Mouse (Mus musculus) embryonic fibroblast, embryonic 13.5 days (primary cell): ENCODE data around the gene Dicer1. TPM values are rescaled to one million over a fixed set of nuclear protein-coding genes. Genes with fewer than 3 reads are reported as not detected.
"Not testable (repeated sequence)": the region's sequence is repeated elsewhere in the genome, so short reads cannot be mapped to it uniquely, and the experiment has no call there.

Experiments
- H3K27ac ChIP-seq: 2 replicates; pipeline ENCODE4 v1.5.1; 2012; ENCODE audit warnings: low read length, control low read depth, inconsistent platforms; ENCODE audit not compliant: insufficient read depth
- H3K4me1 ChIP-seq: 2 replicates; pipeline ENCODE4 v1.6.1; 2011; ENCODE audit warnings: low read length; ENCODE audit not compliant: control insufficient read depth, insufficient read depth
- H3K4me3 ChIP-seq: 2 replicates; pipeline ENCODE4 v1.5.1; 2011; ENCODE audit warnings: mild to moderate bottlenecking, control low read depth, low read length; ENCODE audit not compliant: insufficient read depth
- CTCF ChIP-seq: IDR thresholded peaks from 2 replicates; pipeline ENCODE4 v1.5.1; 2011; ENCODE audit warnings: mild to moderate bottlenecking, control low read depth, low read length, moderate library complexity, borderline replicate concordance; ENCODE audit not compliant: insufficient read depth
- POLR2A ChIP-seq: IDR thresholded peaks from 2 replicates; pipeline ENCODE4 v1.6.1; 2011; ENCODE audit warnings: low read depth, mild to moderate bottlenecking, control low read depth, low read length, moderate library complexity
- polyA plus RNA-seq: library from polyadenylated mRNA; stranded (reverse); fragments of >200 nt; gene quantifications from 2 replicates; pipeline ENCODE4 v1.2.4, GENCODE M21; 2011; ENCODE audit warnings: low read depth; ENCODE audit not compliant: missing spikeins, insufficient read length

The Dicer1 gene
- polyA plus RNA-seq, 1 experiment, result 56.8 TPM

DNA sequence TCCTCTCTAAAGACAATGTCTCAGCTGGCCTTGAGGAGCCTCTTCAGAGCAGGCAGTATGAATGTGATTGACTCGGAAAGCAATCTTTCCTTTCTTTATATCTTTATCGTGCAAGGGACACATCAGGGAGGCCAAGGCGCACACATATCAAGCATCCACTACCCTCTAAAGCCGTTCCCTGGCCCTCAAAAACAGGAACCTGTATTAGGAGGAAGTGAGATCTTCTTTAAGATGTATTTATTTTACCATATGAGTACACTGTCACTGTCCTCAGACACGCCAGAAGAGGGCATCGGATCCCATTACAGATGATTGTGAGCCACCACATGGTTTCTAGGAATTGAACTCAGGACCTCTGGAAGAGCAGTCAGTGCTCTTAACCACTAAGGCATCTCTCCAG is 9.5 kb downstream of the Dicer1 start:
- Histone ChIP-seq H3K4me3 (no peak overlapping the region), H3K4me1 (no peaks in the 10 kb centered on the region; the same call in 1 of the 2 replicates), H3K27ac (no peak overlapping the region)
- TF ChIP-seq POLR2A, result no peak
- TF ChIP-seq CTCF, result no peak

DNA sequence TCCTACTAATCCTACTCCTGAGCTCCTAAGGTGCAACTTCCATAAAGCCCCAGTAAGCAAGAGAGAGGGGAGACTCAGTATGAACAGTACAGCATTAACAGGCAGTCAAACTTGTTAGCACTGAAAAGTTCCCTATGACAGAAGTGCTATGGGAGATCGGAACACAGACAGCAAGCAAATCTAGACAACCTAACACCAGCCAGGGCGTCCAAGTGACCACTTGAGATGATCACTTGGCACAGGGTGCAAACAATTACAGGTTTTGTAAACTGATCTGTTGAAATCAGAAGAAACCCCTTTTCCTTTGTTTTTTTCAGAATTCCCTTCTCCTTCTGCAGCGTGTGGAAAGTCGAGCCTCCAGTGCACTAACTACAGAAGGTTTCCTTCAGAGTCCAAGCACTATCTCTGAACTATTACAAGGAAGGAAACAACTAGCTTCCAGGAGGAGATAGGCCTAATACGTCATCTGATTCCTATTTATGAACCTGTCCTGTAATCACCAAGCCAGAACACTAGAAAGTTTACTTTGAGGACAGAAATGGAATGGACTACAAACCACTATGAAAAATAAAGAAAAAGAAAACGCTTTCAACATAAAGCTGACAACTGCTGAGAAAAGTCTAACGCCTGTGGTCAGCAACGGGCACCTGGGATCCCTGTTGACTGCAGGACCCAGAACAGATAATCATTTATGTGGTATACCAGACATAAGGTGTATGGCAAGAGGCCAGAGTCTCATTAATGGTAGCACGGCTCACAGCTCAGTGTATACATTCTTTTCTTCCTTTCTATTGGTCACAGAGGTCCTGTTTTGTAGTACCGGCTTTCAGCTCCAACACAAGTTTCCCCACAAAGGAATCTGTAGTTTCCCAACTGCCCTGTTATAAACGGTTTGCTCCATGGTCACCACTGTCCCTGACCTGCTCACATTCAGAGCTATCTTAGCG is 10.6 kb downstream of the Dicer1 start:
- H3K4me1 ChIP-seq, result no peaks in the 10 kb centered on the region; the same call in 1 of the 2 replicates
- no peak overlapping the region for H3K4me3 ChIP-seq
- TF ChIP-seq CTCF, result no peak
- no peak for TF ChIP-seq POLR2A
- H3K27ac ChIP-seq, result no peak overlapping the region

DNA sequence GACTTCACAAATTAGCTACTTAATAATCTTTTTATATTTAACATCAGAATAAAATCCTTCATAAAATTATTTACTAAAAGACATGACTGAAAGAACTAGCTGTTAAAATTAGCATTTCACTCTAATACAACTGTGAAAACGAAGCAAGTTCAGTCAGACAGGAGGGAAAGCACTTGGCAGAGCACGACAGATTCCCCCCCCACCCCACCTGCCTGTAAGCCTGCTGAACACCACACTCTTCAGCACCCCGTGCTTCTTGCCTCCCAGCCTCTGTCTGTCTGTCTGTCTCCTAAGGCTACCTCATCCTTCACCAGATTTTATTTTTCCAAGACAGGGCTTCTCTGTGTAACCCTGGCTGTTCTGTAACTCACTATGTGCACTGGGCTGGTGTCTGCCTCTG is 12.8 kb downstream of the Dicer1 start:
- H3K27ac ChIP-seq, result no peak overlapping the region
- no peak overlapping the region for H3K4me3 ChIP-seq
- TF ChIP-seq POLR2A (no peak), CTCF (no peak)
- no peaks in the 10 kb centered on the region; the same call in 1 of the 2 replicates for H3K4me1 ChIP-seq

DNA sequence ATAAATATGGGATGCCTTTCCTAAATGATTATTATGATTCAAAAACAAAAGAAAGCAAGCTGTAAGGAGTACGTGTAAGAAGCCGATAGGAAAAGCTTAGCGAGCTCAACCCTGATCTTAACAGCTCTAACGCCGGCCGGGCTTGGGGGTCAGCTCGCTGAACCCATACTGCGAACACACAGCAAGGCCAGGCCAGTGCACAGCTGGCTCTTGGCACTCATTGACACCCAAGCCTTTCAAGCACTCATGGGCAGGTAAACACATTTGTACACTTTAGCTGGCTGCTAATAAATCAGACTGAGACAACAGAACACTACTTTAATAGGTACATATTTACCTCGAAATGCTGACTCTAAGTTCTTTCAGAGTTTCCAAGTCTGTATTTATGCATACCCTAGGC is 13.3 kb downstream of the Dicer1 start:
- no peak overlapping the region for H3K4me3 ChIP-seq
- H3K4me1 ChIP-seq, result no peaks in the 10 kb centered on the region; the same call in 1 of the 2 replicates

DNA sequence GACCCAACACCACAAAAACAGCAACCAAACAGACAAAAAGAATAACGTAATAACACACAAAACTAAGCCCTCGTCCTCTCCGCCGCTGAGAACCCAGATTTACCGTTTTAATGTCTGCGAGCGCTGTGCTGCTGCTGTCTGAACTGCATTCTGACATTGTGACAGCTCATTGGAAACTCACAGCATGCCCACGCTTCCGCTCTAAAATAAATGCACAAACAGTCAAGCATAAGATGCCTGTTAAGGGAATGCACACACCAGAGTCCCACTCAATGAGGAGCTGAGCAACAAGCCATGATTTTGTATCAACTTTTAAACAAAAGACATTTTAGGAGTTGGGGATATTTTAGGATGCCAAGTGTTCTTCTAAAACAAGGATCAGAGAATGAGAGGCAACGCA is 14.1 kb downstream of the Dicer1 start:
- TF ChIP-seq POLR2A (no peak), CTCF (no peak)
- no peak overlapping the region for H3K27ac ChIP-seq
- H3K4me3 ChIP-seq, result no peak overlapping the region
- no peaks in the 10 kb centered on the region; the same call in 1 of the 2 replicates for H3K4me1 ChIP-seq

More for the DNA sequence above, 13.3 kb downstream of the Dicer1 start:
- H3K27ac ChIP-seq, result no peak overlapping the region
- no peak for TF ChIP-seq CTCF
- no peak for TF ChIP-seq POLR2A

DNA sequence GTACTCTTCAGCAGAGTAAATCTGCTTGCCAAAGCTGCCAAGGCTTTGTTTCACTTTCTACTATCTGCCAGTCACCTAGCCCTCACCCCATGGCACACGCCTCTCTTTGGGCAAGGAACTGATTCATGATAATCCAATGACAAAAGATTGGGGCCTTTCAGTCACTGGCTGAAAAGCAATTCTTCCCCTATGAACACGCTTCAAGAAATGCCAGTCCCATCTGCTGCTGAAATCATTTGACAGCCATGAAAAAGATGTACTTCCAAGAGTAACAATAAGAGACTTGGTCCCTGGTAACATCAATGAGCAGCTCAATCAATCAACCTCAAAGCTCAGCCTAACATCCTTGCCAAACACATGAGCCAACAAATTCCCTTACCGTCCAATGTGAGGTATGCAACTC is 15.8 kb downstream of the Dicer1 start:
- no peaks in the 10 kb centered on the region for H3K4me1 ChIP-seq
- H3K4me3 ChIP-seq, result no peak overlapping the region
- H3K27ac ChIP-seq, result no peak overlapping the region
- TF ChIP-seq CTCF (no peak), POLR2A (no peak)

DNA sequence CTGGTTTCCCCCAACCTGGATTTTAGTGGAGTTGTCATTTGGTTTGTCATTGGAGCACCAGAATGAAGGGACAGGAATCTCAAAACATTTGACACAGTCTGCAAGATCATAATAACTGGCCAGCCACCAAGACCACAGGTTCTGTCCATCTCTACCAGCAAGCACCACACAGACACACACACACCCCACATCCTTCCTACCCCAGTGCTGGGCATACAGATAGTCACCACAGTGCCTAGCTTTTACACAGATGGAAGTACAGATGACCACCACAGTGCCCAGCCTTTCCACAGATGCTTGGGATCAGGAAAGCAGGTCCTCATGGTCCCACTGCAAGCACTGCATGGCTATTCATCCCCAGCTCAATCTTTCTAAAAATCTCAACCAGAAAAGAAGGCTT is 18.6 kb downstream of the Dicer1 start:
- H3K4me1 ChIP-seq, result no peaks in the 10 kb centered on the region
- no peak overlapping the region for H3K27ac ChIP-seq
- TF ChIP-seq POLR2A (no peak), CTCF (no peak)
- H3K4me3 ChIP-seq, result no peak overlapping the region

DNA sequence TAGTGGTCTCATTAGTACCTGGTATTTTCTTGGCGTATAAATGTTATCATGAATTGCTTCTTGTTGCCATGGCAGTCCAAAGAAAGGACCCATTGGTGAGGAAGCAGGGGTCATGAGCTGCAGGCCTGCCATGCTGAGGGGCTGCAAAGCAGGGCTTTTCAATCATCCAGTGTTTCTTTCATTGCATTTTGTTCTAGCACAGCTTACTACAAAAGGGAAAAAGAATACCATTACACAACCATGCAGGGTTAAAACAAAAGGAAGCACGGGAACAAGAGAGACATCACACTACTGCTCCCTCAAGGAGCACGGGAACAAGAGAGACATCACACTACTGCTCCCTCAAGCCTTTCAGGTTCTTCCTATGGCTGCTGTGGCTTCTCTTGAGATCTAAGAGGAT is 20.0 kb downstream of the Dicer1 start:
- Histone ChIP-seq H3K4me1 (no peaks in the 10 kb centered on the region), H3K27ac (no peak overlapping the region), H3K4me3 (no peak overlapping the region)
- no peak for TF ChIP-seq POLR2A
- TF ChIP-seq CTCF, result no peak

DNA sequence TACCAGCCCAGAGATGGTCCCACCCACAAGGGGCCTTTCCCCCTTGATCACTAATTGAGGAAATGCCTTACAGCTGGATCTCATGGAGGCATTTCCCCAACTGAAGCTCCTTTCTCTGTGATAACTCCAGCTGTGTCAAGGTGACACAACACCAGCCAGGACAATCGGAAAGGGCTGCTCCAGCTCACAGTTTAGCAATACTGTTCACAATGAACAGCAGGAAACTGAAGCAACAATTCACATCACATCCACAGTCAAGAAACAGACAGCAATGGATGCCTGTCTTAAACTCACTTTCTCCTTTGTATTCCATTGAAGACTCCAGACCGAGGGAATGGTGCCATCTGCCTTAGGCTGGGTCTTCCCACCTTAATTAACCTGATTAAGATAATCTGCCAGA is 25.3 kb downstream of the Dicer1 start:
- not testable (repeated sequence) for H3K27ac ChIP-seq, H3K4me3 ChIP-seq, H3K4me1 ChIP-seq

DNA sequence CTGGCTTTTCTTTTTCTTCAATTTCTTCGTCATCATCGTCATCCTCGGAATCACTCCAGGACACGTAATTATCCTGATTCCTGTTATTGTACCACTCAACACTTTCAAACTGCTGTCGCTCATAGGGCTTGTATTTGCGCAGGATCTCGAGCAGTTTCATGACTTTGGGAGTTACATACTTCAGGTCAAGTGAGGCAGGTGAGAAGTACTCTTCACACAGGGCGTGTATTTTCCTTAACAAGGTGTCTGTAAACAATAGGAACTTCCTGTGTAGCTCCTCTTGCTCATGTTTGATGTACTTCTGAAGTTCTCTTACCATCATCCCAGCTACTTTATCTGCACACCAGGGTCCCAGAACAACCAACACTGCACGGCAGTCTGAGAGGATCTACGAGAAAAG is 29.7 kb downstream of the Dicer1 start:
- H3K4me3 ChIP-seq, result no peak overlapping the region
- no peak overlapping the region for H3K27ac ChIP-seq
- no peaks in the 10 kb centered on the region for H3K4me1 ChIP-seq
- TF ChIP-seq POLR2A (no peak), CTCF (no peak)
